Mouse (Mus musculus) embryo, embryonic 9.5 days (tissue): Measurements from ENCODE around the gene Apon.
A peak's percentile ranks its signal among the peaks of the same experiment; 100 is the strongest.
"Not testable (repeated sequence)": the region's sequence is repeated elsewhere in the genome, so short reads cannot be mapped to it uniquely, and the experiment has no call there.

Source experiments
- DNase-seq: peaks from one replicate; pipeline ENCODE4 v3.0.0-alpha.2; 2017; ENCODE audit errors: extremely low spot score

The Apon gene

GRCm38 (mm10) chr10:128253677-128254255, at the start of gene Apon:
Gene Apon (plus strand): TSS chr10:128254096.
- DNase-seq, result no peak

GRCm38 (mm10) chr10:128204941-128205340, 49.0 kb upstream of the Apon start:
- no peak for DNase-seq

GRCm38 (mm10) chr10:128208326-128208725, 45.6 kb upstream of the Apon start:
- DNase-seq, result no peak

- DNase-seq, result no peak
Observed at GRCm38 (mm10) chr10:128209311-128210009, 44.4 kb upstream of the Apon start.

- no peak for DNase-seq
Observed at GRCm38 (mm10) chr10:128210131-128210530, 43.8 kb upstream of the Apon start.

GRCm38 (mm10) chr10:128210954-128211353, 42.9 kb upstream of the Apon start:
- no peak for DNase-seq

- DNase-seq, result peak; percentile 91
Observed at GRCm38 (mm10) chr10:128211390-128212108, 42.3 kb upstream of the Apon start, which contains the start of gene Spryd4. Gene Spryd4 (minus strand): TSS chr10:128211807.

- no peak for DNase-seq
Observed at GRCm38 (mm10) chr10:128212148-128212547, 41.7 kb upstream of the Apon start.

- DNase-seq, result peak; percentile 74
Observed at GRCm38 (mm10) chr10:128212871-128213323, 41.0 kb upstream of the Apon start.

GRCm38 (mm10) chr10:128214112-128214511, 39.8 kb upstream of the Apon start:
- not testable (repeated sequence) for DNase-seq

- no peak for DNase-seq
Observed at GRCm38 (mm10) chr10:128214981-128215380, 38.9 kb upstream of the Apon start.

- no peak for DNase-seq
Observed at GRCm38 (mm10) chr10:128218387-128219117, 35.3 kb upstream of the Apon start.

GRCm38 (mm10) chr10:128221533-128222286, 32.2 kb upstream of the Apon start:
- no peak for DNase-seq

- no peak for DNase-seq
Observed at GRCm38 (mm10) chr10:128225064-128225463, 28.8 kb upstream of the Apon start.

- no peak for DNase-seq
Observed at GRCm38 (mm10) chr10:128225538-128225937, 28.4 kb upstream of the Apon start, which contains the start of gene Mip. Gene Mip (plus strand): TSS chr10:128225838.

- DNase-seq, result no peak
Observed at GRCm38 (mm10) chr10:128227592-128227991, 26.3 kb upstream of the Apon start.

GRCm38 (mm10) chr10:128228009-128228408, 25.9 kb upstream of the Apon start:
- no peak for DNase-seq

- DNase-seq, result no peak
Observed at GRCm38 (mm10) chr10:128230582-128230981, 23.3 kb upstream of the Apon start.

GRCm38 (mm10) chr10:128231146-128231545, 22.8 kb upstream of the Apon start:
- no peak for DNase-seq

GRCm38 (mm10) chr10:128231697-128232419, 22.0 kb upstream of the Apon start, which contains the start of gene Timeless:
Gene Timeless (plus strand): TSS chr10:128232065.
- DNase-seq, result peak; percentile 93
